Mouse (Mus musculus) E14TG2a.4 (cell line): Measurements from ENCODE around the gene Hacl1.

Experiments
- CTCF ChIP-seq: conservative IDR thresholded peaks from 2 replicates; pipeline ENCODE4 v1.5.1; 2014; ENCODE audit warnings: low read length
- NANOG ChIP-seq: IDR thresholded peaks from 2 replicates; pipeline ENCODE4 v1.6.1; 2014; ENCODE audit warnings: borderline replicate concordance, low read length, mixed read lengths

DNA sequence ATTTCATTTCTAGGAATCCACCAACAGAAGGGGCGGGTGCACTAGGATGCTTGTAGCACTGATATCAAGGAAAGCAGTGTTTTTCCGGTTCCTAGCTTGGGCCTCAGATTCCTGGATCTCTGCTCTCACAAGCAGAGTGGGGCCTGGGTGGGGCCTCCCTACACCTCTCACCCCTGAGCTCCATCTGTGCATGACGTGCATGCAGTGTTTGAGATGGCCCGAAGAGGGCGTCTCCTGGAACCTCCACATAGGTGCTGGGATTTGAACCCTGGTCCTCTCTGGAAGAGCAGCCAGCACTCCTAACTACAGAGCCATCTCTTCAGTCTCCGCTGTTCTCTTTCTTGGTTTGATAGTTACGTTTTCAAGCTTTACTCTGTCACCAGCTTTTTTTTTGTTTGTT, 86.1 kb downstream of the Hacl1 start:
- TF ChIP-seq CTCF (peak; percentile 12; the same call in 1 of the 2 replicates), NANOG (no peak)
